Mouse (Mus musculus): ENCODE measurements at regions not wholly inside any gene's neighbourhood (a gene's known extent, or its start where the extent isn't known, plus 50 kb on each side); places are given as distances from the start of the nearest gene placed in this dataset.

DNA sequence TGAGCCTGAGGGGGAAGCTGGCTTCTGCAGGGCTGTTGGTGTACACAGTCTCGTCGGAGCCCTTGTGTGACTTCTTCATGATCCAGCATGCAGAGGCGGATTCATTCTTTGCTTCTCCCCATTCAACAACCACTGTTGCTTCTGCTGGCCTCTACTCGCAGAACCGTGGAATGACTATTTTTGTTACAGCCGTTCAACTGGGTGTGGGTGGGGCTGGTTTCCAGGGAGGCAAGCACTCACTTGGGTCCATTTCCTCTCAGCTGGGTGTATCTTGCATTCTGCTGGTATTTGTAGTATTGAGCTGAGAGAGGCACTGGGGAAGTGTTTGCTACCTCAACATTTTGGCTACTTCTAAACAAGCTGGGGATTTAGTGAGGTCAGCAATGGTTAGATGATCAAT lies 197.3 kb upstream of the Klhl29 start:
- TF ChIP-seq CTCF (IDR thresholded peaks at IDR 0.05; ENCODE audit: low read depth) (no peak), EP300 (optimal IDR thresholded peaks at IDR 0.05) (no peak)

Measured in stomach, postnatal 0 days (tissue).